Mouse (Mus musculus): ENCODE results near the gene Tie1.

DNA sequence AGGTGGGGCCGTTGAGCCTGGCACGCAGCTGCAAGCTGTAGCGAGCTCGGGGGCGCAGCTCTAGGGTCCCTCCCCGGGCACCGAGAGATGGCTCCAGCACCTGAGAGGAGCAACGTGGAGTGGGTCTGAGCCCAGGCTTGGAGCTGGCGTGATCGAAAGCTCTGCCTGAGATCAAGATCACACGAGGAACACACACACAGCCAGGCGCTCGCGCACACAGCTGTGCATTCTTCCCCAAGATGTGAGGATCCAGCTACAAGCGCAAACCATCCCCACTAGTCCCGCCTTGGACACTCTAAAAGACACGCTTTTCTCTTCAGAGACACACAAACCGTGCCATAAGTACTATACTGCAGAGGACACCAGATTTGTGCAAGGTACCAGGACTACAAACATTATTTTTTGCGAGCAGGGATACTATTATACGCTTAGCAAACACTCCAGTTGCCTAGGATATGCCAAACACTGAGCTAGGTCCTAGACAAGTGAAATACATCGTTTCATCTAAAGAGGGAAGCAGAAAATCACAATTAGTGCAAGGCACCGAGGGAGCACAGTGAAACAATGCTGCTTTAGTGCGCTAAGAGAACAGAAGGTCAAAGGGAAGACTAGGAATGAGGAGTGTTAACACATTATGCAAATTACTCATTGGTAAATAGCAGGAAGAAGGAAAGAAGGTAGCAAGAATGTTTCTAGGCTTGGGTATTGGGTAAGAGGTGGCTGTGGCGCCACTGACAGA, 43.3 kb downstream of the Tie1 start:
- no peak for TF ChIP-seq POLR2A (IDR thresholded peaks at IDR 0.05; ENCODE audit: borderline replicate concordance, extremely low read depth, insufficient read depth, insufficient read length, poor library complexity, severe bottlenecking)
- no peak for TF ChIP-seq CTCF (IDR thresholded peaks at IDR 0.05; ENCODE audit: borderline replicate concordance, extremely low read depth, insufficient read depth, insufficient read length)

Data from brain, embryonic 14.5 days (tissue).